Mouse (Mus musculus): ENCODE measurements around the gene Mrpl33. TPM values are rescaled to one million over a fixed set of nuclear protein-coding genes. Genes with fewer than 3 reads are reported as not detected.

The Mrpl33 gene
- total RNA-seq, 2 experiments from 2014 or later = 224 to 543 TPM

- ATAC-seq (replicated peaks; ENCODE audit: poor library complexity, severe bottlenecking) = no peak
Measured at GRCm38 (mm10) chr5:31693191-31693590, 96.5 kb downstream of the Mrpl33 start.

- ATAC-seq (replicated peaks; ENCODE audit: poor library complexity, severe bottlenecking) = peak; percentile 60
Measured at GRCm38 (mm10) chr5:31696971-31697643, 100.4 kb downstream of the Mrpl33 start, which contains the start of gene Rbks. Rbks (minus strand) TSS chr5:31697627.

- peak; percentile 69 for ATAC-seq (replicated peaks; ENCODE audit: poor library complexity, severe bottlenecking)
Measured at GRCm38 (mm10) chr5:31697644-31698296, 101.0 kb downstream of the Mrpl33 start, which contains the start of gene Babam2. Babam2 (plus strand) TSS chr5:31697684.

- ATAC-seq (replicated peaks; ENCODE audit: poor library complexity, severe bottlenecking) = peak; percentile 91
Measured at GRCm38 (mm10) chr5:31698297-31698726, 101.6 kb downstream of the Mrpl33 start.

- ATAC-seq (replicated peaks; ENCODE audit: poor library complexity, severe bottlenecking) = no peak
Measured at GRCm38 (mm10) chr5:31698931-31699330, 102.2 kb downstream of the Mrpl33 start.

GRCm38 (mm10) chr5:31699397-31699796, 102.7 kb downstream of the Mrpl33 start:
- no peak for ATAC-seq (replicated peaks; ENCODE audit: poor library complexity, severe bottlenecking)

- ATAC-seq (replicated peaks; ENCODE audit: poor library complexity, severe bottlenecking) = peak; percentile 44; the same call in 1 of the 2 replicates
Measured at GRCm38 (mm10) chr5:31704971-31705370, 108.2 kb downstream of the Mrpl33 start.

GRCm38 (mm10) chr5:31706826-31707225, 110.1 kb downstream of the Mrpl33 start:
- ATAC-seq (replicated peaks; ENCODE audit: poor library complexity, severe bottlenecking) = no peak

- no peak for ATAC-seq (replicated peaks; ENCODE audit: poor library complexity, severe bottlenecking)
Measured at GRCm38 (mm10) chr5:31709389-31709788, 112.7 kb downstream of the Mrpl33 start.

- no peak for ATAC-seq (replicated peaks; ENCODE audit: poor library complexity, severe bottlenecking)
Measured at GRCm38 (mm10) chr5:31713280-31713711, 116.6 kb downstream of the Mrpl33 start.

GRCm38 (mm10) chr5:31713841-31714264, 117.1 kb downstream of the Mrpl33 start:
- peak; percentile 33 for ATAC-seq (replicated peaks; ENCODE audit: poor library complexity, severe bottlenecking)

Other genes with a start within 250 kb of the Mrpl33 start
- 17.9 and 18.0 TPM in 2 replicates for gene Zfp512, start 144.5 kb upstream of the Mrpl33 start, total RNA-seq (2014; fragmentation: Nextera tagmentation)
- gene Zfp512, start 144.5 kb upstream of the Mrpl33 start, total RNA-seq (2017) = 21.5 and 29.5 TPM in 2 replicates
- gene 4930548H24Rik, start 111.2 kb upstream of the Mrpl33 start, total RNA-seq (2014; fragmentation: Nextera tagmentation) = not detected in 2 replicates
- gene 4930548H24Rik, start 111.2 kb upstream of the Mrpl33 start, total RNA-seq (2017) = not detected in 2 replicates
- gene Gpn1, start 102.2 kb upstream of the Mrpl33 start, total RNA-seq (2014; fragmentation: Nextera tagmentation) = 22.0 and 31.5 TPM in 2 replicates
- gene Gpn1, start 102.2 kb upstream of the Mrpl33 start, total RNA-seq (2017) = 35.3 and 46.6 TPM in 2 replicates
- gene Slc4a1ap, start 69.9 kb upstream of the Mrpl33 start, total RNA-seq (2014; fragmentation: Nextera tagmentation) = 32.1 and 37.3 TPM in 2 replicates
- gene Slc4a1ap, start 69.9 kb upstream of the Mrpl33 start, total RNA-seq (2017) = 45.1 and 53.4 TPM in 2 replicates
- 13.8 and 19.2 TPM in 2 replicates for gene Supt7l, start 69.1 kb upstream of the Mrpl33 start, total RNA-seq (2014; fragmentation: Nextera tagmentation)
- gene Supt7l, start 69.1 kb upstream of the Mrpl33 start, total RNA-seq (2017) = 18.0 and 20.3 TPM in 2 replicates
- 22.9 and 33.9 TPM in 2 replicates for gene Rbks, start 100.7 kb downstream of the Mrpl33 start, total RNA-seq (2014; fragmentation: Nextera tagmentation)
- 22.4 and 28.9 TPM in 2 replicates for gene Rbks, start 100.7 kb downstream of the Mrpl33 start, total RNA-seq (2017)
- gene Babam2, start 100.7 kb downstream of the Mrpl33 start, total RNA-seq (2014; fragmentation: Nextera tagmentation) = 81.3 and 123 TPM in 2 replicates
- 47.7 and 63.9 TPM in 2 replicates for gene Babam2, start 100.7 kb downstream of the Mrpl33 start, total RNA-seq (2017)